Mouse (Mus musculus) intestine, embryonic 16.5 days (tissue): ENCODE measurements around the gene Zbtb6. TPM values are rescaled to one million over a fixed set of nuclear protein-coding genes. Genes with fewer than 3 reads are reported as not detected.

Experiments
- ATAC-seq: fragments of 200-750 bp; cut with Nextera tagmentation; 2 replicates; pipeline ENCODE4 v1.8.0; 2017; ENCODE audit warnings: moderate TSS enrichment, moderate library complexity
- H3K27ac ChIP-seq: fragments of 300-500 bp; sonication (generic); 2 replicates; pipeline ENCODE4 v1.5.1; 2014; ENCODE audit warnings: mild to moderate bottlenecking, low read length
- H3K27me3 ChIP-seq: fragments of 300-500 bp; sonication (generic); replicated peaks from 2 replicates; pipeline ENCODE4 v1.6.1; 2014; ENCODE audit warnings: low read length, control low read depth, mixed read lengths; ENCODE audit not compliant: control insufficient read depth, insufficient read depth
- H3K36me3 ChIP-seq: fragments of 300-500 bp; sonication (generic); 2 replicates; pipeline ENCODE4 v1.6.1; 2014; ENCODE audit warnings: low read length, control low read depth; ENCODE audit not compliant: control insufficient read depth, insufficient read depth
- H3K4me1 ChIP-seq: fragments of 300-500 bp; sonication (generic); 2 replicates; pipeline ENCODE4 v1.6.1; 2014; ENCODE audit warnings: low read length, control low read depth, mixed read lengths; ENCODE audit not compliant: control insufficient read depth, insufficient read depth
- H3K4me2 ChIP-seq: fragments of 300-500 bp; sonication (generic); 2 replicates; pipeline ENCODE4 v1.6.1; 2014; ENCODE audit warnings: low read depth, low read length, control low read depth
- H3K4me3 ChIP-seq: fragments of 300-500 bp; sonication (generic); 2 replicates; pipeline ENCODE4 v1.5.1; 2014; ENCODE audit warnings: mild to moderate bottlenecking, low read length
- H3K9ac ChIP-seq: fragments of 300-500 bp; sonication (generic); 2 replicates; pipeline ENCODE4 v1.6.1; 2014; ENCODE audit warnings: low read depth, low read length
- H3K9me3 ChIP-seq: fragments of 300-500 bp; sonication (generic); 2 replicates; pipeline ENCODE4 v1.6.1; 2016; ENCODE audit warnings: low read length, control low read depth; ENCODE audit not compliant: control insufficient read depth
- WGBS: fragments of 180-500 bp; shearing (Covaris S2); extraction: QIAGEN DNeasy Blood & Tissue Kit; methylation state at CpG from one replicate; pipeline ENCODE4 v1.1.7; 2014; 5-methylcytosine and 5-hydroxymethylcytosine counted together
- polyA plus RNA-seq: library from polyadenylated mRNA; unstranded; fragments of >200 nt; fragmentation: Nextera tagmentation; extraction: Ambion mirVana; gene quantifications from 2 replicates; pipeline ENCODE4 v1.2.1, GENCODE M21; 2015

Gene Zbtb6
- polyA plus RNA-seq: 6.1 TPM in 2 replicates

- Histone ChIP-seq H3K9ac (peak within 1 kb of the TSS; percentile 91), H3K9me3 (no peaks in the 10 kb centered on the region), H3K27ac (peak within 1 kb of the TSS; percentile 92), H3K4me1 (peaks cover 2% of the 10 kb centered on the region; the same call in 1 of the 2 replicates), H3K27me3 (no peaks in the 10 kb centered on the region), H3K36me3 (no peaks in the 10 kb centered on the region), H3K4me2 (peak within 1 kb of the TSS; percentile 65), H3K4me3 (peak within 1 kb of the TSS; percentile 81)
- ATAC-seq: peak; percentile 99
- WGBS: under 1% methylated on average over 51 of the region's 51 CpGs
Measured at GRCm38 (mm10) chr2:37442611-37443591, at the start of gene Zbtb6, which contains the start of the genes Zbtb26 and Rabgap1. Zbtb6 (minus strand) TSS chr2:37443171. Zbtb26 (minus strand) TSS chr2:37443135. Rabgap1 (plus strand) TSS chr2:37443279.

- no peak for ATAC-seq
- WGBS: 85% methylated on average over 2 of the region's 2 CpGs
- Histone ChIP-seq H3K4me2 (no peak overlapping the region), H3K4me1 (no peaks in the 10 kb centered on the region), H3K27ac (no peak overlapping the region), H3K9ac (no peak overlapping the region), H3K27me3 (no peaks in the 10 kb centered on the region), H3K9me3 (no peaks in the 10 kb centered on the region), H3K4me3 (no peak overlapping the region), H3K36me3 (peaks cover 7% of the 10 kb centered on the region)
Measured at GRCm38 (mm10) chr2:37488956-37489355, 46.0 kb upstream of the Zbtb6 start.

- Histone ChIP-seq H3K36me3 (0 out of 2 replicates have a peak, but pooled peaks cover 2% of the 10 kb centered on the region), H3K4me2 (no peak overlapping the region), H3K4me3 (no peak overlapping the region), H3K9ac (no peak overlapping the region), H3K4me1 (no peaks in the 10 kb centered on the region), H3K27ac (no peak overlapping the region), H3K27me3 (no peaks in the 10 kb centered on the region), H3K9me3 (no peaks in the 10 kb centered on the region)
- no peak for ATAC-seq
Measured at GRCm38 (mm10) chr2:37486408-37486807, 43.4 kb upstream of the Zbtb6 start.

GRCm38 (mm10) chr2:37485370-37485769 lies 42.4 kb upstream of the Zbtb6 start:
- Histone ChIP-seq H3K4me2 (no peak overlapping the region), H3K27me3 (no peaks in the 10 kb centered on the region), H3K36me3 (0 out of 2 replicates have a peak, but pooled peaks cover 2% of the 10 kb centered on the region), H3K4me3 (no peak overlapping the region), H3K9me3 (no peaks in the 10 kb centered on the region), H3K4me1 (no peaks in the 10 kb centered on the region), H3K9ac (no peak overlapping the region), H3K27ac (no peak overlapping the region)
- ATAC-seq: no peak
- WGBS: 91% methylated on average over 1 of the region's 1 CpGs

GRCm38 (mm10) chr2:37484165-37484564 lies 41.2 kb upstream of the Zbtb6 start:
- no peak for ATAC-seq
- Histone ChIP-seq H3K27ac (no peak overlapping the region), H3K4me2 (no peak overlapping the region), H3K27me3 (no peaks in the 10 kb centered on the region), H3K36me3 (no peaks in the 10 kb centered on the region), H3K9me3 (no peaks in the 10 kb centered on the region), H3K9ac (no peak overlapping the region), H3K4me3 (no peak overlapping the region), H3K4me1 (no peaks in the 10 kb centered on the region)
- WGBS: 73% methylated on average over 2 of the region's 2 CpGs

- Histone ChIP-seq H3K4me2 (no peak overlapping the region), H3K9me3 (no peaks in the 10 kb centered on the region), H3K4me3 (no peak overlapping the region), H3K27me3 (no peaks in the 10 kb centered on the region), H3K27ac (no peak overlapping the region), H3K36me3 (peaks cover 4% of the 10 kb centered on the region; the same call in 1 of the 2 replicates), H3K9ac (no peak overlapping the region), H3K4me1 (no peaks in the 10 kb centered on the region)
- 97% methylated on average over 2 of the region's 2 CpGs for WGBS
- no peak for ATAC-seq
Measured at GRCm38 (mm10) chr2:37480039-37480438, 37.1 kb upstream of the Zbtb6 start.

GRCm38 (mm10) chr2:37479559-37479958 lies 36.6 kb upstream of the Zbtb6 start:
- peaks cover 4% of the 10 kb centered on the region; the same call in 1 of the 2 replicates for H3K36me3 ChIP-seq
- no peak for ATAC-seq

GRCm38 (mm10) chr2:37466266-37466665 lies 23.3 kb upstream of the Zbtb6 start:
- Histone ChIP-seq H3K27ac (no peak overlapping the region), H3K27me3 (no peaks in the 10 kb centered on the region), H3K4me1 (no peaks in the 10 kb centered on the region), H3K9me3 (no peaks in the 10 kb centered on the region), H3K36me3 (peaks cover 6% of the 10 kb centered on the region; the same call in 1 of the 2 replicates), H3K4me3 (no peak overlapping the region), H3K9ac (no peak overlapping the region), H3K4me2 (no peak overlapping the region)
- 84% methylated on average over 4 of the region's 4 CpGs for WGBS
- no peak for ATAC-seq

More at GRCm38 (mm10) chr2:37479559-37479958, 36.6 kb upstream of the Zbtb6 start:
- Histone ChIP-seq H3K4me2 (no peak overlapping the region), H3K9me3 (no peaks in the 10 kb centered on the region), H3K4me1 (no peaks in the 10 kb centered on the region), H3K4me3 (no peak overlapping the region), H3K27ac (no peak overlapping the region), H3K9ac (no peak overlapping the region), H3K27me3 (no peaks in the 10 kb centered on the region)

- Histone ChIP-seq H3K9ac (no peak overlapping the region), H3K27ac (no peak overlapping the region), H3K4me1 (no peaks in the 10 kb centered on the region), H3K27me3 (no peaks in the 10 kb centered on the region), H3K9me3 (no peaks in the 10 kb centered on the region), H3K36me3 (no peaks in the 10 kb centered on the region), H3K4me2 (no peak overlapping the region), H3K4me3 (no peak overlapping the region)
- WGBS: 95% methylated on average over 4 of the region's 4 CpGs
- no peak for ATAC-seq
Measured at GRCm38 (mm10) chr2:37460707-37461106, 17.7 kb upstream of the Zbtb6 start.
